Mouse (Mus musculus) CD4-positive, CD25-positive, alpha-beta regulatory T cell (primary cell): ENCODE data around the gene Gm10842. TPM values are rescaled to one million over a fixed set of nuclear protein-coding genes. Genes with fewer than 3 reads are reported as not detected.

Experiments used
- polyA plus RNA-seq: library from polyadenylated mRNA; unstranded; fragments of 100-300 nt; shearing (Covaris generic); gene quantifications from one replicate; pipeline ENCODE4 v1.2.1, GENCODE M21; 2017

Gm10842 gene
- polyA plus RNA-seq: not detected

GRCm38 (mm10) chr11:105146593-105146992 lies at the start of gene Gm10842:
TSS of gene Gm10842 (plus strand) at chr11:105146893.

GRCm38 (mm10) chr11:105125735-105126519 lies 20.8 kb upstream of the Gm10842 start, which contains the start of gene Mettl2:
TSS of gene Mettl2 (plus strand) at chr11:105126425.

GRCm38 (mm10) chr11:105178516-105178915 lies 31.8 kb downstream of the Gm10842 start, which contains the start of gene Tlk2:
TSS of gene Tlk2 (plus strand) at chr11:105178807.

Other genes starting within 250 kb of the Gm10842 start
- not detected for gene Efcab3, start 83.3 kb upstream of the Gm10842 start, polyA plus RNA-seq
- 22.7 TPM for gene Mettl2, start 20.5 kb upstream of the Gm10842 start, polyA plus RNA-seq
- 26.3 TPM for gene Tlk2, start 31.9 kb downstream of the Gm10842 start, polyA plus RNA-seq
- not detected for gene Mrc2, start 145.8 kb downstream of the Gm10842 start, polyA plus RNA-seq